Mouse (Mus musculus): Measurements from ENCODE around the gene Cerkl.

The Cerkl gene

DNA sequence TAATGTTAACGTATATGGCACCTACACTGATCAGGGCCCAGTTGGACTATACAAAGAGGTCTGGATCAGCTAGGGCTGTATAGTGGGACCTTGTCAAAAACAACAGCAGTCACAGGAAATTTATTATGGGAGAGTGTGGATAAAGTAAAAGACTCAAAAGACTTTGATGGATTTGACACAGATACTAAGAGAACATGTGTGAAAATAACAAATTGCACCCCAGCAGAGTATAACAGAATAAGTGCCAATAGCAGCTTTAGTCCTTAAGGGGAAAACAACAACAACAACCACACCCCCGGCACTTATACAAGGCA lies 84.5 kb downstream of the Cerkl start:
- no peak for DNase-seq (ENCODE audit: low read depth)

DNA sequence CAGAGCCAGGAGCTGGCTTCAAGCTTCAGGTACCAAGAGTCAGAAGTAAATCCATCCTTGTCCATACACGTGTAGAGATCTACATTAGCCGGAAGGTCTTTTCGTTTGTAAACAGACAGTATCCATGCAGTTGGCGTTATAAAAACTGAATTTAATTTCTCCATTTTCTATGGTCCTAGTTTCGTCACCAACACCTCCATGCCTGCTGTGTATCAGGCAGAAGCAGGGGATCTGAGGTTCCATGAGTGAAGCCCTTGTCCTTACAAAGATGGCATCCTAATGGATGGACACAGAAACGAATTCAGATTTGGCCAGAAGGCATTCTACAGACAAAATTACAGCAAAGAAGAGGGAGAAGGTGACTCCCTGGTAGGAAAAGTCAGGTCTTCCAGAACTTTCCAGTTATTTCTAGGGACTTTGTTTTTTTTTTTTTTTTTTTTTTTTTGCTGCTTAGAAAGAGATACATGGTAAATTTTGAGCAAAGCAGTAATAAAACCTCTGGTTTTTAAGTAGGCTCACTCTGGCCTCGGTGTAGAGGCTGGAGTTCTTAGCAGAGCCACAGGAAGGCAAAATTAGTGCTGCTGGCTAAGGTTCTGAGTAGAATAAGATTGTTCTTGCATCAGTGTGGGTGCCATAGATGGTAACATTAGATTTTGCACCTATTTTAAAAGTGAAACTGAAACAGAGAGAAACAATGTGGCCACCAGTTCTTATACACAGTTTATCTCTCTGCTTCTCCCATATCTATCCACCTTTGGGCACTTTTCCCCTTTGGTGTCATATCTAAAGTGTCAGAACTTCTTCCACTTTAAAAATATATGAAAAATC lies 85.0 kb downstream of the Cerkl start:
- no peak for DNase-seq (ENCODE audit: low read depth)

- DNase-seq (ENCODE audit: low read depth) = no peak
Observed at GRCm38 (mm10) chr2:79370711-79371312, 85.8 kb downstream of the Cerkl start.

GRCm38 (mm10) chr2:79369905-79370304 lies 86.7 kb downstream of the Cerkl start:
- DNase-seq (ENCODE audit: low read depth) = no peak

GRCm38 (mm10) chr2:79369061-79369524 lies 87.5 kb downstream of the Cerkl start:
- no peak for DNase-seq (ENCODE audit: low read depth)

DNA sequence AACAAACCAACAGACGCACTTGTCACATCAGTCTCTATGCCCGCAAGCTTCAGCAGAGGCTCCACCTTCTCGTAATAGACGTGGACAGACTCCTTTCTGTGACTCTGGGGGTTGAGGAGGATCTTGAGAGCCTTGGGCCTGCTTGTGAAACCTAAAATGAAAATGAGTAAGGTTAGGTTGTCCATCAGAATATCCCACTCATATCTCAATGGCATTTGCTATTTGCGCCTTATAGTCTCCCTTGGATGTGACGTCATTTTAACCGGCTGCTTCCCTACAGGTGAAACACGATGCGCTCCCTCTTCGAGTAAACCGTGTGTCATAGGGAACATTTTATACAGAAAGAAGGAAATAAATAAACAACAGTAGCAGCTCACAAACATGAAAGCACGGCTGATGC lies 87.9 kb downstream of the Cerkl start:
- no peak for DNase-seq (ENCODE audit: low read depth)

DNA sequence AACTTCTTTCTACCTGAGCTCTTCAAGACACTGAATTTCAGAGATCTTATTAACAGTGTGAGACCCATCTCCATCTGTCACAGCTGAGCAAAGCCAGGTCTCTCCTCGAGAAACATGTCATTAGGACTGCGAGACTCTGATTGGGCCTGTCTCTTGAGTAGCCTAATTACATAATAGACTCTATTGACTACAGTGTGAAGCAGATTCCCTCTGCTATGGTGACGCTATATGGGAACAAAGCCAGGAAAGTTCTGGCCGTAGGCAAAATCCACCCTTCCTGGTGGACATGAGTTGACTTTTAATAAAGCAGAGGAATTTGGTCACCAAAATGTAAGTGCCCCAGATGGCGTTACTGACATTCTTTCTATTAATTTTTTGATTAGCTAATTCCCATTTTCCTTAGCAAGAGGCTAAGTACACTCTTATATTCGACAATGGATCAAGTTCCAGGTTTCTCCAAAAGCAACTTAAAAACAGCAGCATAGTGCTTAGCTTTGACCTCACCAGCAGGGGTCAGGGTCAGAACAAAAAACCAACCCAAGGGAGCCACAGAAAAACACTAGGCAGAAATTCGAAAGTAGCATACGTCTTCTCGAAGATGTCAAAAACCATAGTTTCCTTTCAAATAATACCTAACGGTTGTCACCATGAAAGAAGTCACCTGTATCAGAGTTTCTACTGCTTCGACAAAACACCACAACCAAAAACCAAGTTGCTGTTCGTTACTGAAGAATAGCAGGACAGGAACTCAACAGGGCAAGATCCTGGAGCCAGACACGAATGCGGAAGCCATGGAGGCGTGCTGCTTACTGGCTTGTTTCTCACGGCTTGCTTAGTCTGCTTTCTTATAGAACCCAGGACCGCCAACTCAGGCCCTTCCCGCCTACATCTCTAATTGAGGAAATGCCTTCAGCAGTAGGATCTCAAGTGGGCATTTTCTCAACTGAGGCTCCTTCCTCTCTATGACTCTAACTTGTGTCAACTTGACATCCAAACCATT lies 88.8 kb downstream of the Cerkl start:
- no peak for DNase-seq (ENCODE audit: low read depth)

DNA sequence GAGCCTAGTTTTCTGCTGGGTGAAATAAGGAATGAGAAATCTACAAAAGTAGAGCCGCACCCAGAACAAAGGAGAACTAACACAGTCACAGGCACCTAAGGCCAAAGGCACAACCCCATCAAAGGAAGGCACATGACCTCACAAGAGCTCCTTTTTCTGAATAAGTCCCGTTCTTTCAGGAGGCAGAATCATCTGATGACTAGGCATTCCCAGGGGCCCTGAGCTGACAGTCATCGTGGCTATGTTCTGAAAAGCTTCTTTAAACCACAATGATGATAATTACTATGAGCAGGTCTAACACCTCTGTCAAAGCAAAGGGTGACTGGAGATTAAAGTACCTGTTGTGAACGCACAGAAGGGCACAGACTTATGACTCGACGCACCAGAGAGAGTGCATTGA lies 92.7 kb downstream of the Cerkl start:
- no peak for DNase-seq (ENCODE audit: low read depth)

DNA sequence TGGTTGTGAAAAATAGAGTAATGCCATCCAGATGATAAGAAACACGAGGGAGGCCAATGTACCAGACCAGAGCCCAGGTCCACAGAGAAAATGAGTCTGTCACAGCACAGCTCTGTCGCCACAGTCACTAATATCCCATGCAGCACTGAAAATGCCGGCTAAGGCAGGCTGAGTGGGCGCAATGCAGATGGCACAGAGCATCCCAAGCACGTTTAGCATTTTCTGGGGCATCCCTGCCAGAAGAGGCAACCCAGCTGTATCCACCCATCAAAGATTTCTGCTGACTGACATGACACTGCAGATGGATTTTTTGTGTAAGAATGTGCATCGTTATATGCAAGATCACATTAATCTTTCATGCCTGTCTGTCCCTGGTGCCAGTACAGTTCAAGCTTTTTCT lies 94.6 kb downstream of the Cerkl start:
- no peak for DNase-seq (ENCODE audit: low read depth)

GRCm38 (mm10) chr2:79357835-79358234 lies 98.8 kb downstream of the Cerkl start:
- no peak for DNase-seq (ENCODE audit: low read depth)

DNA sequence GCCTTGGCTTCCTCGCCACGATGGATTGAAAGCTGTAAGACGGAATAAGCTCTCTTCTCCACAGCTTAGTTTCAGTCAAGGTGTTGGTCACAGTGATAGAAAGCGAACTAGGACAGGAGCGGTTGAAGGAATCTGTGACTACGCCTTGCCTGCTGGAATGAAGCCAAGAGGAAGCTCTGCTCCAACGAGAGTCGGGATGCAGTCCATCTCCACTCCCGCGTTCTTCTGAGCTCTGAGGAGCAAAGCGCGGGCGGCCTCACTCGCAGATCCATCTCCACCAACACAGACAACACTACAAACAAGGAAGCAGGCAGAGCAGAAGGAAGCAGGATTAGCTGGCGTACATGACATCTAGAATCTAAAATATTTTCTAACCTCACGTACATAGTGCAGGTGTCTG lies 101.8 kb downstream of the Cerkl start:
- no peak for DNase-seq (ENCODE audit: low read depth)

GRCm38 (mm10) chr2:79352100-79352802 lies 104.3 kb downstream of the Cerkl start:
- DNase-seq (ENCODE audit: low read depth) = no peak

DNA sequence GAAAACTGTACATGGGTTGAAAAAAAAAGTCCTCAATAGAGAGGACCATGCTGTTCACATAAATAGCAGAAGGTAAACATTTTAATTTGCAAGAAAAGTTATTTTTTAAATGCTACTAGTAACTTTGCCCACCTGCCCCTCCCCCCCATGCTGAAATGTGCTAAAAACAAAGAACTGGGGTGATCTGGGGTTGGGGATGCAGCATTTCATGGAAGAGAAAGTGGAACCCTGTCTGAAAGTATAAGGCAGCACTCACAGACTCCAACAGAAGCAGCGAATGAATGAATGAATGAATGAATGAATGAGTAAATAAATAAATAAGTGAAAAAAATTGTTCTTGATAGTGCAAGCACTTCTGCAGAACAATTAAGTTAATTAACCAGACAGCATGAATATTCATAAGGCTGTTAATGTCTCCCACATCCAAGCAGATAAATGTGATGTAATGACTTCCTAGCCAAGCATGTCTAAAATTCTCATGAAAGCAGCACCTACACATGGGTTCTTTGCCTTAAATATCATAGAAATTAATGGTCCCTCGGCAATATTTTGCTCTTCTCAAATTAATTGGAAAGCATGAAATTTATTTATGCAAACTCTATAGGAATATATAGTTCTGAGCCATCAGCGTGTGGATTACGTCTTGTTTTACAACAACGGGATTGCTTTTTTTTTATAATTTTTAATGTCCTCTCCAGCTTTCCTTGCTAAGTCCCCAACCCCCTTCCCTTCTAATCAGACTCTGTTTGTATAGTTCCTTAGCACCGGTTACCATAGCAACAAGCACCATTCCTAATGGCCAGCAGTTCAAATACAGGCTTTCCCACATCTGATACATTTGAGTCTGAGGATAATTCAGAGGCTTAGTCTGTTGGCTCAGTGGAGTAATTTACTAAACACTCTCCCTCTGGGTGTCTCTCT lies 105.1 kb downstream of the Cerkl start:
- DNase-seq (ENCODE audit: low read depth) = no peak

DNA sequence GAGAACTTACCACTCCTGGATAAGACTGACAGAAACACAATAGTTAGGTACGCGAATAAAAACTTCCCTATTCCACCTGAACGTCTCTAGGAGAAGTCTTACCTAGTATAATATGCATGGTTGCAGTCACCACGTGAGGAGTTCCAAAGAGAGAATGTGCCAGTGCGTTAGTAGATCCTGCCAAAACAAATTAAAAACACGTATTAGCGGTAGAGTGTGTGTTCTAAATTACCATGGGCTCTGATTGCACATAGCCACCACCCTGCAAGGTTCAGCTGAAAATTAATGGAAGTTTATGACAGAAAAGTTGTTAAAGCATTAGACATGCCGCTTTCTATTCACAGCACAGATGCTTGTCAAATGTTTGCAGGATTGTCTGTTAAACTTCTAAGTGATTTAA lies 113.5 kb downstream of the Cerkl start:
- DNase-seq (ENCODE audit: low read depth) = no peak

DNA sequence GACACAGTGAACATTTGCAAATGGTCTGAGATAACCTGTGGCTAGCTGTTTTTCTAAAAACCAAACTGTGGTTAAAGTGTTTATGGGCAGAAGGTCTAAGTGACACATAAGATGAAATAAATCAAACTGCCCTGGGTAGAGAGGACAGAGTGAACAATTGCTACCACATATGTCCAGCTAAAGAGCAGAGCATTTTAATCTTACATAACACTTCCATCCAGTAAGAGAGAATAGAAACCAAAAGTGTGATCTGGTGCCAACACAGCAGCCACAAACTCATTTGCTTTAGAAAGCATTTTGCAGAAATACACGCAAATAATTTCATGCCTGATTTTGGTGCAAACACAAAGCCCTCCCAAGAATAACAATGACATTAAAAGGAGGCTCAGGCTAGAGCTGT lies 117.6 kb downstream of the Cerkl start:
- DNase-seq (ENCODE audit: low read depth) = no peak

- no peak for DNase-seq (ENCODE audit: low read depth)
Observed at GRCm38 (mm10) chr2:79336141-79336540, 120.4 kb downstream of the Cerkl start.

GRCm38 (mm10) chr2:79334661-79335060 lies 121.9 kb downstream of the Cerkl start:
- no peak for DNase-seq (ENCODE audit: low read depth)

GRCm38 (mm10) chr2:79328079-79328478 lies 128.5 kb downstream of the Cerkl start:
- DNase-seq (ENCODE audit: low read depth) = no peak

DNA sequence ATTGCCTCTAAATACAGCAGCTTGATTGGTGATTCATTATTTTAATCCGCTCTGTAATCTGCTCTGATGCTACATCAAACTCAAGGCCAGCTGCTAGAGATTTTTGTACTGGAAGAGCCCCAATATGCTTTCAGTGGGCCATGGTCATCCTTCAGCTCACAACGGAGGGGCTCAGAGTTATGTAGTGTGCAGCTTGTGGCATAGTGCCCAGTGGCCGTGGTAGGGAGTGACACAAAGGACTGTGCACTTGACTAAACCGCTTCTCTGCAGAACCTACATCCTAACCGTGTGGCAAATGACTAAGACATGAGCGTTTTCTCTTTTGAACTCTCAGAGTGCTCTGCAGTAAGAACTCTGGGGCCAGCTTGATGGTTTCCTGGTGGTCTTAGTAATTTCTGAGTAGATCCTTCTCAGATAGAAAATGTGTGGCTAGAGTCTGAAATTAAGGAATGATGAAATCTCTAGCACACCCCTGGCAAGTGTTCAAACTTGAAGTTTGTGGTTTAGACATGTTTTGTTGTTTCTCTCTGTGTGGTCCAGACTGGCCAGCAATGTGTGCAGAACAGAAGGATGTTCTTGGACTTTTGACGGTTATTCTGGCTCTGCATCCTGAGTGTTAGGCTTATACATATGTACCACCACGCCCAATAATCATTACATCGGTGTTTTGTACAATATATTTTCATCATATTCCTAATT lies 140.3 kb downstream of the Cerkl start:
- DNase-seq (ENCODE audit: low read depth) = no peak

GRCm38 (mm10) chr2:79315108-79315507 lies 141.5 kb downstream of the Cerkl start:
- no peak for DNase-seq (ENCODE audit: low read depth)
